Mouse (Mus musculus) lung, postnatal 0 days (tissue): ENCODE measurements at regions not wholly inside any gene's neighbourhood (a gene's known extent, or its start where the extent isn't known, plus 50 kb on each side); places are given as distances from the start of the nearest gene placed in this dataset.

Source experiments
- CTCF ChIP-seq: IDR thresholded peaks from 2 replicates; pipeline ENCODE4 v1.5.1; 2016; ENCODE audit warnings: antibody characterized with exemption, mild to moderate bottlenecking
- EP300 ChIP-seq: IDR thresholded peaks from 2 replicates; pipeline ENCODE4 v1.6.1; 2016; ENCODE audit warnings: antibody characterized with exemption, mild to moderate bottlenecking, control low read depth

GRCm38 (mm10) chr1:154256811-154257210 lies 55.8 kb downstream of the Zfp648 start:
- TF ChIP-seq CTCF (no peak), EP300 (no peak)
